Mouse (Mus musculus): Measurements from ENCODE around the gene Mief2.

- TF ChIP-seq CTCF (IDR thresholded peaks at IDR 0.05 in 2 of 3, conservative IDR thresholded peaks at IDR 0.05 in 1 of 3; ENCODE audit: control insufficient read depth in 1 of 3, insufficient read depth in 1 of 3, low read depth in 2 of 3, low read length in 3 of 3, poor library complexity in 1 of 3, severe bottlenecking in 1 of 3) (peak in 2 of 3 experiments; percentile 14 to 16; a peak in 1 of 6 replicates), GABPA (IDR thresholded peaks at IDR 0.05; ENCODE audit: low read depth, low read length) (no peak), EP300 (IDR thresholded peaks at IDR 0.05; ENCODE audit: low read depth in 1 of 2, low read length in 2 of 2) (peak in 1 of 2 experiments; percentile 8; a peak in 1 of 4 replicates), ZC3H11A (IDR thresholded peaks at IDR 0.05; ENCODE audit: low read depth, low read length) (no peak), POLR2A (IDR thresholded peaks at IDR 0.05; ENCODE audit: control insufficient read depth in 1 of 2, insufficient read depth in 1 of 2, low read depth in 1 of 2, low read length in 2 of 2, poor library complexity in 1 of 2) (no peak), KAT2A (conservative IDR thresholded peaks at IDR 0.05; ENCODE audit: low read depth, low read length) (no peak), TCF12 (IDR thresholded peaks at IDR 0.05; ENCODE audit: low read depth, low read length) (peak; percentile 6; the same call in 1 of the 2 replicates), ETS1 (IDR thresholded peaks at IDR 0.05; ENCODE audit: low read depth, low read length) (no peak), MAFK (IDR thresholded peaks at IDR 0.05; ENCODE audit: borderline replicate concordance, low read depth, low read length) (no peak), HCFC1 (IDR thresholded peaks at IDR 0.05; ENCODE audit: low read depth, low read length) (no peak), RCOR1 (IDR thresholded peaks at IDR 0.05; ENCODE audit: low read depth, low read length) (peak; percentile 76; the same call in 1 of the 2 replicates)
Observed at GRCm38 (mm10) chr11:60766969-60767368, 38.8 kb downstream of the Mief2 start.

Measured in MEL (cell line).